Mouse (Mus musculus): ENCODE measurements around the gene Ifna5. TPM values are rescaled to one million over a fixed set of nuclear protein-coding genes. Genes with fewer than 3 reads are reported as not detected.

Ifna5 gene
- not detected in 2 replicates for polyA plus RNA-seq (2012; rRNA removed)

DNA sequence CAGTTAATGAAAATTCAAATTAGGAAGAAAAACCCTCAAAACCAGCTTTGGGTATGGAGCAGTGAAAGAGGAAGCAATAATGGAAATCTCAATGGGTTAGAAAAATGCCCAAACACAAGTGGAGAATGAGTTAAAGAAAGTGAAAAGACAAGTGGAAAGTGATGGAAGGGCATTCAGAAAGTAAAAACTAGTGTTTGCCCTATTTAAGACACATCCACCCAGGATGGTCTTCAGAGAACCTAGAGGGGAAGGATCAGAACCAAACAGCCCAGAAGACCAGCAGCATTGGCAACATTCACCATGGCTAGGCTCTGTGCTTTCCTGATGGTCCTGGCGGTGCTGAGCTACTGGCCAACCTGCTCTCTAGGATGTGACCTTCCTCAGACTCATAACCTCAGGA, at the start of gene Ifna5:
Gene Ifna5 (plus strand): TSS at position 301 of the 400 bp plus-strand sequence.

DNA sequence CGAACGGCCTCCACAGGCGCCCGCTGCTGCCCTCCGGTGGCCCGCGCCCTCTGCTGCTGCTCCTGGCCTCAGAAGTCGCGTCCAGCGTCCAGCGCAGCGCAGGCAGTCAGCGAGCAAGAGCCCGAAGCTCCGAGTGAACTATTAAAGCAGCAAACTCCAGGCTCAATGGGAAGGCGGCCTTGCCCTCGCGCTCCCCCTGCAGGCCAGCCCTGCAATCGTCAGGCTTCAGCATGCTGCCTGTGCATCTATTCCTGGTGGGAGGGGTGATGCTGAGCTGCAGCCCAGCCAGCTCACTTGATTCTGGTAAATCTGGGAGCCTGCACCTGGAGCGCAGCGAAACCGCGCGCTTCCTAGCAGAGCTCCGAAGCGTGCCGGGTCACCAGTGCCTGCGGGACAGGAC, 46.9 kb upstream of the Ifna5 start, which contains the start of gene Gm13277:
Gene Gm13277 (plus strand): TSS at position 231 of the 400 bp plus-strand sequence.

DNA sequence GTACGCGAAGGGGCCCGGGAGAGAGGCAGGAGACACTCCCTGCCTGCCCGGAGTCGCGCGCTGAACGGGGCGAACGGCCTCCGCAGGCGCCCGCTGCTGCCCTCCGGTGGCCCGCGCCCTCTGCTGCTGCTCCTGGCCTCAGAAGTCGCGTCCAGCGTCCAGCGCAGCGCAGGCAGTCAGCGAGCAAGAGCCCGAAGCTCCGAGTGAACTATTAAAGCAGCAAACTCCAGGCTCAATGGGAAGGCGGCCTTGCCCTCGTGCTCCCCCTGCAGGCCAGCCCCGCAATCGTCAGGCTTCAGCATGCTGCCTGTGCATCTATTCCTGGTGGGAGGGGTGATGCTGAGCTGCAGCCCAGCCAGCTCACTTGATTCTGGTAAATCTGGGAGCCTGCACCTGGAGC, 44.1 kb upstream of the Ifna5 start, which contains the start of gene Gm13278:
Gene Gm13278 (plus strand): TSS at position 301 of the 400 bp plus-strand sequence.

DNA sequence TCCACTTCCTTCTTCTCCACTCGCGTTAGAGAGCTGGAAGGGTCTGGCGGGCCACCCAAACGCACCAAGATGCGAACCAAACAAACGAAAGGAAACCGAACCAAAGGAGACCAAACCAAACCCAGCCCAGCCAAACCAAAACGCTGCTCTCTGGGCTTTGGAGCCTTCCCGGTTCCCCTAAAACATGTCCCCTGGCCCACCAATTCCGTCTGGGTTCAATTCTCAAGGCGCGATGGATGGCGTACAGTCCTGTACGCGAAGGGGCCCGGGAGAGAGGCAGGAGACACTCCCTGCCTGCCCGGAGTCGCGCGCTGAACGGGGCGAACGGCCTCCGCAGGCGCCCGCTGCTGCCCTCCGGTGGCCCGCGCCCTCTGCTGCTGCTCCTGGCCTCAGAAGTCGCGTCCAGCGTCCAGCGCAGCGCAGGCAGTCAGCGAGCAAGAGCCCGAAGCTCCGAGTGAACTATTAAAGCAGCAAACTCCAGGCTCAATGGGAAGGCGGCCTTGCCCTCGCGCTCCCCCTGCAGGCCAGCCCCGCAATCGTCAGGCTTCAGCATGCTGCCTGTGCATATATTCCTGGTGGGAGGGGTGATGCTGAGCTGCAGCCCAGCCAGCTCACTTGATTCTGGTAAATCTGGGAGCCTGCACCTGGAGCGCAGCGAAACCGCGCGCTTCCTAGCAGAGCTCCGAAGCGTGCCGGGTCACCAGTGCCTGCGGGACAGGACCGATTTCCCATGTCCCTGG, 41.2 kb upstream of the Ifna5 start, which contains the start of gene Gm13275:
Gene Gm13275 (plus strand): TSS at position 552 of the 740 bp plus-strand sequence.

DNA sequence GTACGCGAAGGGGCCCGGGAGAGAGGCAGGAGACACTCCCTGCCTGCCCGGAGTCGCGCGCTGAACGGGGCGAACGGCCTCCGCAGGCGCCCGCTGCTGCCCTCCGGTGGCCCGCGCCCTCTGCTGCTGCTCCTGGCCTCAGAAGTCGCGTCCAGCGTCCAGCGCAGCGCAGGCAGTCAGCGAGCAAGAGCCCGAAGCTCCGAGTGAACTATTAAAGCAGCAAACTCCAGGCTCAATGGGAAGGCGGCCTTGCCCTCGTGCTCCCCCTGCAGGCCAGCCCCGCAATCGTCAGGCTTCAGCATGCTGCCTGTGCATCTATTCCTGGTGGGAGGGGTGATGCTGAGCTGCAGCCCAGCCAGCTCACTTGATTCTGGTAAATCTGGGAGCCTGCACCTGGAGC, 38.2 kb upstream of the Ifna5 start, which contains the start of gene Gm13279:
Gene Gm13279 (plus strand): TSS at position 301 of the 400 bp plus-strand sequence.

DNA sequence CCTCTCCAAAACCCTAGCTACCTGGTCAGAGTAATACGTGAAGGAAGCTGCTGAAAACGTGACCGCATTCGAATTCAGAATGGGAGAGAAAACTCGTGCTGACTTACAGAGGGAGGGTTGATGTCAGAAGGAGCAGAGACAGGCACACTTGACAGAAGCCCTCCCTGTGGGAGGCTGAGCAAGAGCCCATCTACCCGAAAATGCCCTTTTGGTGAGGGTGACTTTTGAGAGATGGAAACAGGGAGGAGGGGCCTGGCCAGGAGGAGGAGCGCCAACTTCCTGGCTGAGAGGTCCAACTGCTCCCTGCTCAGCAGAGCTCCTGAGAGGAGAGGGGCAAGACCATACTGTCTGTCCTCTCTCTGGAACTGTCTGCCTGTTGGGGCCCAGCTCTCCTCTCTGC, 36.0 kb upstream of the Ifna5 start, which contains the start of gene Gm13285:
Gene Gm13285 (plus strand): TSS at position 301 of the 400 bp plus-strand sequence.

DNA sequence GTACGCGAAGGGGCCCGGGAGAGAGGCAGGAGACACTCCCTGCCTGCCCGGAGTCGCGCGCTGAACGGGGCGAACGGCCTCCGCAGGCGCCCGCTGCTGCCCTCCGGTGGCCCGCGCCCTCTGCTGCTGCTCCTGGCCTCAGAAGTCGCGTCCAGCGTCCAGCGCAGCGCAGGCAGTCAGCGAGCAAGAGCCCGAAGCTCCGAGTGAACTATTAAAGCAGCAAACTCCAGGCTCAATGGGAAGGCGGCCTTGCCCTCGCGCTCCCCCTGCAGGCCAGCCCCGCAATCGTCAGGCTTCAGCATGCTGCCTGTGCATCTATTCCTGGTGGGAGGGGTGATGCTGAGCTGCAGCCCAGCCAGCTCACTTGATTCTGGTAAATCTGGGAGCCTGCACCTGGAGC, 32.4 kb upstream of the Ifna5 start, which contains the start of gene Gm13287:
Gene Gm13287 (plus strand): TSS at position 301 of the 400 bp plus-strand sequence.

DNA sequence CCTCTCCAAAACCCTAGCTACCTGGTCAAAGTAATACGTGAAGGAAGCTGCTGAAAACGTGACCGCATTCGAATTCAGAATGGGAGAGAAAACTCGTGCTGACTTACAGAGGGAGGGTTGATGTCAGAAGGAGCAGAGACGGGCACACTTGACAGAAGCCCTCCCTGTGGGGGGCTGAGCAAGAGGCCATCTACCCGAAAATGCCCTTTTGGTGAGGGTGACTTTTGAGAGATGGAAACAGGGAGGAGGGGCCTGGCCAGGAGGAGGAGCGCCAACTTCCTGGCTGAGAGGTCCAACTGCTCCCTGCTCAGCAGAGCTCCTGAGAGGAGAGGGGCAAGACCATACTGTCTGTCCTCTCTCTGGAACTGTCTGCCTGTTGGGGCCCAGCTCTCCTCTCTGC, 30.1 kb upstream of the Ifna5 start, which contains the start of gene Gm13288:
Gene Gm13288 (plus strand): TSS at position 301 of the 400 bp plus-strand sequence.

DNA sequence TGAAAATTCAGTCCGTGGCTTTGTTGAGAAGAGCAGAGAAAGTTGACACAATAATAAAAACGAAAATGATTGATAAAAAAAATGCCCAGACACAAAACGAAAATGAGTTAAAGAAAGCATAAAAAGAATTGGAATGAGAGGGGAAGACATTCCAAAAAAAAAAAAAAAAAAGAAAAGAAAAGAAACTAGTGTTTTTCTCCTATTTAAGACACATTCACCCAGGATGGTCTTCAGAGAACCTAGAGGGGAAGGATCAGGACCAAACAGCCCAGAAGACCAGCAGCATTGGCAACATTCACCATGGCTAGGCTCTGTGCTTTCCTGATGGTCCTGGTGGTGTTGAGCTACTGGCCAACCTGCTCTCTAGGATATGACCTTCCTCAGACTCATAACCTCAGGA, 19.4 kb upstream of the Ifna5 start, which contains the start of gene Ifna7:
Gene Ifna7 (plus strand): TSS at position 301 of the 400 bp plus-strand sequence.

DNA sequence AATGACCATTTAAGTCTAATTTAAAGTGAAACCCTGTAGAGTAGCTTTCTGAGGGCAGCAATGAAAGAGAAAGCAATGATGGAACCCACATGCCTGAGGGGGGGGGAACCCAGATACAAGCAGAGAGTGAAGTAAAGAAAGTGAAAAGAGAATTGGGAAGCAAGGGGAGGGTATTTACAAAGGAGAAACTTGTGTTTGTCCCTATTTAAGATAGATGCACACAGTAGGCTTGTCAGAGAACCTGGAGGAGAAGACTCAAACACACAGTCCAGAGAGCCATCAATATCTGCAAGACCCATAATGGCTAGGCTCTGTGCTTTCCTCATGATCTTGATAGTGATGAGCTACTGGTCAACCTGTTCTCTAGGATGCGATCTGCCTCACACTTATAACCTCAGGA, 15.7 kb upstream of the Ifna5 start, which contains the start of gene Ifna11:
Gene Ifna11 (plus strand): TSS at position 301 of the 400 bp plus-strand sequence.

DNA sequence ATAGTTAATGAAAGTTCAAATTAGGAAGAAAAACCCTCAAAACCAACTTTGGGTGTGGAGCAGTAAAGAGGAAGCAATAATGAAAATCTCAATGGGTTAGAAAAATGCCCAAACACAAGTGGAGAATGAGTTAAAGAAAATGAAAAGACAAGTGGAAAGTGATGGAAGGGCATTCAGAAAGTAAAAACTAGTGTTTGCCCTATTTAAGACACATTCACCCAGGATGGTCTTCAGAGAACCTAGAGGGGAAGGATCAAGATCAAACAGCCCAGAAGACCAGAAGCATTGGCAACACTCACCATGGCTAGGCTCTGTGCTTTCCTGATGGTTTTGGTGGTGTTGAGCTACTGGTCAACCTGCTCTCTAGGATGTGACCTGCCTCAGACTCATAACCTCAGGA, 8.2 kb upstream of the Ifna5 start, which contains the start of gene Ifna6:
Gene Ifna6 (plus strand): TSS at position 301 of the 400 bp plus-strand sequence.

DNA sequence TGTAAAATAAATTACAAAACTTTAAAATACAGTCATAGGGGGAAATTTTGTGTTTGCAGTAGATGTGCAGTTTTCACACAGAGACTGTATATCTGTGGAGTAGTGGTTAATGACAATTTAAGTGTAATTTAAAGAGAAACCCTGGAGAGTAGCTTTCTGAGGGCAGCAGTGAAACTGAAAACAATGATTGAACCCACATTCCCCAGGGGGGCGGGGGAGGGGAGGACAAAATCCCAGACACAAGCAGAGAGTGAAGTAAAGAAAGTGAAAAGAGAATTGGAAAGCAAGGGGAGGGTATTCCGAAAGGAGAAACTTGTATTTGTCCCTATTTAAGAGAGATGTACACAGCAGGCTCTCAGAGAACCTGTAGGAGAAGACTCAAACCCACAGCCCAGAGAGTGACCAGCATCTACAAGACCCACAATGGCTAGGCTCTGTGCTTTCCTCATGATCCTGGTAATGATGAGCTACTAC, 6.2 kb downstream of the Ifna5 start, which contains the start of gene Ifna4:
Gene Ifna4 (plus strand): TSS at position 424 of the 474 bp plus-strand sequence.

DNA sequence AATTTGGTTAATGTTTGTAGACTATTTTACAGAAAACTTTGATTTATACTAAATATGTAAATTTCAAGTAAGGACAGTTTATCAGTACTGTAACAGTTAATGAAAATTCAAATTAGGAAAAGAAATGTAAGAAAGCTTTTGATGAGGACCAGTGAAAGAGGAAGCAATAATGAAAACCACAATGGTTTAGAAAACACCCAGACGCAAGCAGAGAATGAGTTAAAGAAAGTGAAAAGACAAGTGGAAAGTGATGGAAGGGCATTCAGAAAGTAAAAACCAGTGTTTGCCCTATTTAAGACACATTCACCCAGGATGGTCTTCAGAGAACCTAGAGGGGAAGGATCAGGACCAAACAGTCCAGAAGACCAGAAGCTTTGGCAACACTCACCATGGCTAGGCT, 14.4 kb downstream of the Ifna5 start, which contains the start of gene Ifna1:
Gene Ifna1 (plus strand): TSS at position 390 of the 400 bp plus-strand sequence.

DNA sequence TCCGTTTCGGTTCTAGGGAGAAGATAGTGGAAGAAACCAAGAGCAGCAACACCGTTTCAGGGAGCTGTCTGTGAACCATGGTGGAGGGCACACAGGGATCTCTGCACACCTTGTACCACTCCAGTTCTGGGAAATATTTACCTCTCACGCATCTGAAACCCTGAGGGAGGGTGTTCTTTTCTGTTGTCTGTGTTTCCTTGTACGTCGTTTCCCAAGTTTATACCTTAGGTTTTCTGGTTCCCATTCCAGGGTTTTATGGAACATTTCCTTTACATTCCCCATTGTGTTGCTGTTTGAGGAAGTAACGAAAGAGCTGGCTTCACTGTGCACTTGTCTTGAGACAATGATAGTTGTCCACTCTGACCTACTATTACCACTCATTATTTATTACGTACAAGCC, 44.8 kb downstream of the Ifna5 start, which contains the start of gene Ifne:
Gene Ifne (minus strand): TSS at position 101 of the 400 bp plus-strand sequence.

Other genes starting within 250 kb of the Ifna5 start
- gene Ifna9, start 243.1 kb upstream of the Ifna5 start, polyA plus RNA-seq (2012; rRNA removed) = not detected in 2 replicates
- gene Ifna12, start 232.1 kb upstream of the Ifna5 start, polyA plus RNA-seq (2012; rRNA removed) = not detected in 2 replicates
- gene C87499, start 201.1 kb upstream of the Ifna5 start, polyA plus RNA-seq (2012; rRNA removed) = not detected in 2 replicates
- gene Ifna13, start 191.1 kb upstream of the Ifna5 start, polyA plus RNA-seq (2012; rRNA removed) = not detected in 2 replicates
- not detected in 2 replicates for gene Ifna16, start 158.6 kb upstream of the Ifna5 start, polyA plus RNA-seq (2012; rRNA removed)
- not detected in 2 replicates for gene Ifna2, start 151.6 kb upstream of the Ifna5 start, polyA plus RNA-seq (2012; rRNA removed)
- not detected in 2 replicates for gene Ifnab, start 144.2 kb upstream of the Ifna5 start, polyA plus RNA-seq (2012; rRNA removed)
- 0.03 and 0.05 TPM in 2 replicates for gene Gm26566, start 113.7 kb upstream of the Ifna5 start, polyA plus RNA-seq (2012; rRNA removed)
- 9.8 and 10.8 TPM in 2 replicates for gene Klhl9, start 113.1 kb upstream of the Ifna5 start, polyA plus RNA-seq (2012; rRNA removed)
- not detected in 2 replicates for gene Gm13271, start 80.7 kb upstream of the Ifna5 start, polyA plus RNA-seq (2012; rRNA removed)
- 0.04 TPM in 1 of 2 replicates, not detected in the other for gene Gm13283, start 75.4 kb upstream of the Ifna5 start, polyA plus RNA-seq (2012; rRNA removed)
- not detected in 2 replicates for gene Gm13290, start 61.7 kb upstream of the Ifna5 start, polyA plus RNA-seq (2012; rRNA removed)
- gene Gm13289, start 58.6 kb upstream of the Ifna5 start, polyA plus RNA-seq (2012; rRNA removed) = not detected in 2 replicates
- not detected in 2 replicates for gene Gm13272, start 55.7 kb upstream of the Ifna5 start, polyA plus RNA-seq (2012; rRNA removed)
- 0.02 and 0.04 TPM in 2 replicates for gene Ifnz, start 53.4 kb upstream of the Ifna5 start, polyA plus RNA-seq (2012; rRNA removed)
- gene Gm13276, start 49.8 kb upstream of the Ifna5 start, polyA plus RNA-seq (2012; rRNA removed) = not detected in 2 replicates
- gene Gm13277, start 46.9 kb upstream of the Ifna5 start, polyA plus RNA-seq (2012; rRNA removed) = not detected in 2 replicates
- gene Gm13278, start 44.0 kb upstream of the Ifna5 start, polyA plus RNA-seq (2012; rRNA removed) = not detected in 2 replicates
- not detected in 2 replicates for gene Gm13275, start 41.0 kb upstream of the Ifna5 start, polyA plus RNA-seq (2012; rRNA removed)
- not detected in 2 replicates for gene Gm13279, start 38.1 kb upstream of the Ifna5 start, polyA plus RNA-seq (2012; rRNA removed)
- not detected in 2 replicates for gene Gm13285, start 35.9 kb upstream of the Ifna5 start, polyA plus RNA-seq (2012; rRNA removed)
- gene Gm13287, start 32.3 kb upstream of the Ifna5 start, polyA plus RNA-seq (2012; rRNA removed) = not detected in 2 replicates
- 0.02 TPM in 1 of 2 replicates, not detected in the other for gene Gm13288, start 30.0 kb upstream of the Ifna5 start, polyA plus RNA-seq (2012; rRNA removed)
- gene Ifna7, start 19.3 kb upstream of the Ifna5 start, polyA plus RNA-seq (2012; rRNA removed) = not detected in 2 replicates
- gene Ifna11, start 15.6 kb upstream of the Ifna5 start, polyA plus RNA-seq (2012; rRNA removed) = not detected in 2 replicates
- not detected in 2 replicates for gene Ifna6, start 8.1 kb upstream of the Ifna5 start, polyA plus RNA-seq (2012; rRNA removed)
- not detected in 2 replicates for gene Ifna4, start 6.3 kb downstream of the Ifna5 start, polyA plus RNA-seq (2012; rRNA removed)
- not detected in 2 replicates for gene Ifna1, start 14.6 kb downstream of the Ifna5 start, polyA plus RNA-seq (2012; rRNA removed)
- not detected in 2 replicates for gene Ifne, start 44.7 kb downstream of the Ifna5 start, polyA plus RNA-seq (2012; rRNA removed)